7 mouse cellular contexts compared by ENCODE assay signal in genomic region chr12:81333841-81334240, GRCm38 (mm10). TPM values are rescaled to one million over a fixed set of nuclear protein-coding genes. Genes with fewer than 3 reads are reported as not detected.
DNase-seq lines count a peak whose midpoint lies in the region; ATAC-seq and TF ChIP-seq lines count a peak whose summit lies in the region.

No protein-coding gene starts in this region.

- no peak for ATAC-seq in forebrain, embryonic 16.5 days
- ATAC-seq in hindbrain, postnatal 0 days = no peak
- ATAC-seq in neural tube, embryonic 14.5 days (ENCODE audit: low read depth) = no peak

- H3K27ac ChIP-seq in layer of hippocampus, adult 2 months = no peak overlapping the region
- H3K27ac ChIP-seq in forebrain, embryonic 16.5 days (ENCODE audit: low read length) = no peak overlapping the region
- peak overlapping the region; percentile 93; the same call in 1 of the 2 replicates for H3K27ac ChIP-seq in hindbrain, postnatal 0 days
- H3K27ac ChIP-seq in neural tube, embryonic 14.5 days (ENCODE audit: low read depth, low read length) = no peak overlapping the region

- no peaks in the 10 kb centered on the region for H3K36me3 ChIP-seq in forebrain, embryonic 16.5 days (ENCODE audit: control insufficient read depth, insufficient read depth)
- no peaks in the 10 kb centered on the region for H3K36me3 ChIP-seq in hindbrain, postnatal 0 days (ENCODE audit: insufficient read depth, low read length)
- no peaks in the 10 kb centered on the region for H3K36me3 ChIP-seq in neural tube, embryonic 14.5 days (ENCODE audit: control insufficient read depth, insufficient read depth, low read length)

- peak overlapping the region; percentile 66; the same call in 1 of the 2 replicates for H3K4me3 ChIP-seq in layer of hippocampus, adult 2 months
- H3K4me3 ChIP-seq in forebrain, embryonic 16.5 days (replicated peaks; ENCODE audit: low read length) = peak overlapping the region; percentile 78
- H3K4me3 ChIP-seq in hindbrain, postnatal 0 days (ENCODE audit: low read length) = peak overlapping the region; percentile 74
- peak overlapping the region; percentile 63 for H3K4me3 ChIP-seq in neural tube, embryonic 14.5 days (ENCODE audit: low read depth, low read length)

- H3K9ac ChIP-seq in forebrain, embryonic 16.5 days (replicated peaks; ENCODE audit: low read depth, low read length) = peak overlapping the region; percentile 85; the same call in 1 of the 2 replicates
- H3K9ac ChIP-seq in hindbrain, postnatal 0 days (replicated peaks; ENCODE audit: low read length) = peak overlapping the region; percentile 94; the same call in 1 of the 2 replicates
- H3K9ac ChIP-seq in neural tube, embryonic 14.5 days (replicated peaks; ENCODE audit: low read depth, low read length) = 0 out of 2 replicates have a peak overlapping the region, but pooled peaks have one; percentile 8

- peaks cover 5% of the 10 kb centered on the region; the same call in 1 of the 2 replicates for H3K27me3 ChIP-seq in forebrain, embryonic 16.5 days (replicated peaks; ENCODE audit: control insufficient read depth, insufficient read depth, low read length)
- no peaks in the 10 kb centered on the region for H3K27me3 ChIP-seq in hindbrain, postnatal 0 days (ENCODE audit: insufficient read depth, low read length)
- no peaks in the 10 kb centered on the region for H3K27me3 ChIP-seq in neural tube, embryonic 14.5 days (ENCODE audit: control insufficient read depth, insufficient read depth, low read length)

- no peaks in the 10 kb centered on the region for H3K9me3 ChIP-seq in forebrain, embryonic 16.5 days (ENCODE audit: control insufficient read depth, low read length)
- H3K9me3 ChIP-seq in hindbrain, postnatal 0 days (ENCODE audit: low read length) = no peaks in the 10 kb centered on the region
- H3K9me3 ChIP-seq in neural tube, embryonic 14.5 days (ENCODE audit: control insufficient read depth, low read length) = no peaks in the 10 kb centered on the region

- H3K4me1 ChIP-seq in forebrain, embryonic 16.5 days (replicated peaks; ENCODE audit: control insufficient read depth, insufficient read depth, low read length) = peaks cover 11% of the 10 kb centered on the region
- peaks cover 5% of the 10 kb centered on the region; the same call in 1 of the 2 replicates for H3K4me1 ChIP-seq in hindbrain, postnatal 0 days (ENCODE audit: insufficient read depth, low read length)
- peaks cover 3% of the 10 kb centered on the region; the same call in 1 of the 2 replicates for H3K4me1 ChIP-seq in neural tube, embryonic 14.5 days (ENCODE audit: control insufficient read depth, insufficient read depth, low read length)

- no peak for DNase-seq in layer of hippocampus, adult 2 months (ENCODE audit: low spot score in 2 of 2)
- DNase-seq in layer of hippocampus, postnatal 25 days (ENCODE audit: extremely low spot score in 1 of 2, low spot score in 1 of 2) = no peak
- DNase-seq in hindbrain, postnatal 0 days (ENCODE audit: low spot score) = no peak
- no peak for DNase-seq in thymus, postnatal 25 days
- DNase-seq in spleen, postnatal 14 days (ENCODE audit: low spot score in 2 of 2) = no peak

- WGBS in forebrain, embryonic 16.5 days = 74% methylated on average over 5 of the region's 5 CpGs
- 58% methylated on average over 5 of the region's 5 CpGs for WGBS in hindbrain, postnatal 0 days
- WGBS in neural tube, embryonic 14.5 days = 59% methylated on average over 5 of the region's 5 CpGs

- TF ChIP-seq CTCF in layer of hippocampus, adult 2 months (conservative IDR thresholded peaks at IDR 0.05) = no peak
- no peak for TF ChIP-seq CTCF in hindbrain, postnatal 0 days (IDR thresholded peaks at IDR 0.05; ENCODE audit: low read depth)

- peak overlapping the region; percentile 98 for H3K4me2 ChIP-seq in forebrain, embryonic 16.5 days (ENCODE audit: low read length)
- H3K4me2 ChIP-seq in hindbrain, postnatal 0 days (ENCODE audit: low read depth, low read length) = peak overlapping the region; percentile 96
- H3K4me2 ChIP-seq in neural tube, embryonic 14.5 days (ENCODE audit: low read depth, low read length) = peak overlapping the region; percentile 75

RNA-seq across cellular contexts. Expression of gene Slc8a3, which starts 0.9 kb away (rescaled TPM):
- 10 to 100 TPM in 1 of 2 experiments, 1 to 10 TPM in 1; 9.1 to 10.8 TPM for total RNA-seq in layer of hippocampus, adult 2 months (2021)
- total RNA-seq in layer of hippocampus, postnatal 25 days (2021) = 10 to 100 TPM in 1 of 2 experiments, 1 to 10 TPM in 1; 9.2 to 10.5 TPM
- 4.7 and 7.0 TPM in 2 replicates for polyA plus RNA-seq in forebrain, embryonic 16.5 days (2015; fragmentation: Nextera tagmentation; extraction: Ambion mirVana)
- total RNA-seq in hindbrain, postnatal 0 days (2014; rRNA removed) = 51.2 and 52.0 TPM in 2 replicates
- polyA plus RNA-seq in hindbrain, postnatal 0 days (2015; fragmentation: Nextera tagmentation; extraction: Ambion mirVana) = 9.9 and 11.0 TPM in 2 replicates
- polyA plus RNA-seq in neural tube, embryonic 14.5 days (2014; fragmentation: Nextera tagmentation; extraction: Ambion mirVana) = 12.7 and 13.0 TPM in 2 replicates

RNA-seq across cellular contexts. Expression of gene Gm4787, which starts 45.4 kb away (rescaled TPM):
- total RNA-seq in layer of hippocampus, adult 2 months (2021) = 1 to 10 TPM; 2.2 to 2.3 TPM
- 1 to 10 TPM in 1 of 2 experiments, under 1 TPM in 1; 0.89 to 3.1 TPM for total RNA-seq in layer of hippocampus, postnatal 25 days (2021)
- 0.20 and 0.25 TPM in 2 replicates for polyA plus RNA-seq in forebrain, embryonic 16.5 days (2015; fragmentation: Nextera tagmentation; extraction: Ambion mirVana)
- 0.68 and 3.5 TPM in 2 replicates for total RNA-seq in hindbrain, postnatal 0 days (2014; rRNA removed)
- polyA plus RNA-seq in hindbrain, postnatal 0 days (2015; fragmentation: Nextera tagmentation; extraction: Ambion mirVana) = 0.09 and 0.11 TPM in 2 replicates
- polyA plus RNA-seq in neural tube, embryonic 14.5 days (2014; fragmentation: Nextera tagmentation; extraction: Ambion mirVana) = 0.36 and 0.43 TPM in 2 replicates

Comparison
In these comparisons a context has a peak if more than half of its experiments do, and no peak if none do; other contexts are left out.
1. H3K9ac ChIP-seq: peak in every context shown above with its lines; median percentile 94 in hindbrain, postnatal 0 days; 85 in forebrain, embryonic 16.5 days; 8 in neural tube, embryonic 14.5 days.